Mouse (Mus musculus) limb, embryonic 11.5 days (tissue): ENCODE measurements around the gene Atg4c. TPM values are rescaled to one million over a fixed set of nuclear protein-coding genes. Genes with fewer than 3 reads are reported as not detected.

Experiments used
- ATAC-seq: fragments of 200-750 bp; cut with Nextera tagmentation; 2 replicates; pipeline ENCODE4 v1.8.0; 2017; ENCODE audit warnings: low read depth; ENCODE audit not compliant: insufficient number of reproducible peaks, low FRiP score, low TSS enrichment
- DNase-seq: peaks from one replicate; pipeline ENCODE4 v3.0.0-alpha.2; 2015; ENCODE audit warnings: low spot score
- H3K27ac ChIP-seq: fragments of 300-500 bp; sonication (generic); replicated peaks from 2 replicates; pipeline ENCODE4 v1.5.1; 2014; ENCODE audit warnings: low read depth, mild to moderate bottlenecking, low read length
- H3K27me3 ChIP-seq: fragments of 300-500 bp; sonication (generic); 2 replicates; pipeline ENCODE4 v1.6.1; 2014; ENCODE audit warnings: mild to moderate bottlenecking, low read length, mixed read lengths; ENCODE audit not compliant: control insufficient read depth, insufficient read depth
- H3K36me3 ChIP-seq: fragments of 300-500 bp; sonication (generic); 2 replicates; pipeline ENCODE4 v1.6.1; 2014; ENCODE audit warnings: mild to moderate bottlenecking, low read length, moderate library complexity, mixed read lengths; ENCODE audit not compliant: control insufficient read depth, insufficient read depth
- H3K4me1 ChIP-seq: fragments of 300-500 bp; sonication (generic); 2 replicates; pipeline ENCODE4 v1.6.1; 2014; ENCODE audit warnings: low read length, mixed read lengths; ENCODE audit not compliant: control insufficient read depth, insufficient read depth
- H3K4me2 ChIP-seq: fragments of 300-500 bp; sonication (generic); 2 replicates; pipeline ENCODE4 v1.6.1; 2014; ENCODE audit warnings: low read depth, mild to moderate bottlenecking, moderate library complexity; ENCODE audit not compliant: severe bottlenecking
- H3K4me3 ChIP-seq: fragments of 300-500 bp; sonication (generic); 2 replicates; pipeline ENCODE4 v1.5.1; 2014; ENCODE audit warnings: low read depth, low read length
- H3K9ac ChIP-seq: fragments of 300-500 bp; sonication (generic); 2 replicates; pipeline ENCODE4 v1.6.1; 2014; ENCODE audit warnings: mild to moderate bottlenecking, low read length
- H3K9me3 ChIP-seq: fragments of 300-500 bp; sonication (generic); 2 replicates; pipeline ENCODE4 v1.6.1; 2016; ENCODE audit warnings: low read length; ENCODE audit not compliant: control insufficient read depth
- WGBS: fragments of 180-500 bp; shearing (Covaris S2); extraction: QIAGEN DNeasy Blood & Tissue Kit; methylation state at CpG from one replicate; pipeline ENCODE4 v1.1.7; 2014; 5-methylcytosine and 5-hydroxymethylcytosine counted together
- polyA plus RNA-seq: library from polyadenylated mRNA; unstranded; fragments of >200 nt; fragmentation: Nextera tagmentation; extraction: Ambion mirVana; gene quantifications from 2 replicates; pipeline ENCODE4 v1.2.1, GENCODE M21; 2014

The Atg4c gene
- polyA plus RNA-seq, 1 experiment from 2014 or later: 17.8 TPM

DNA sequence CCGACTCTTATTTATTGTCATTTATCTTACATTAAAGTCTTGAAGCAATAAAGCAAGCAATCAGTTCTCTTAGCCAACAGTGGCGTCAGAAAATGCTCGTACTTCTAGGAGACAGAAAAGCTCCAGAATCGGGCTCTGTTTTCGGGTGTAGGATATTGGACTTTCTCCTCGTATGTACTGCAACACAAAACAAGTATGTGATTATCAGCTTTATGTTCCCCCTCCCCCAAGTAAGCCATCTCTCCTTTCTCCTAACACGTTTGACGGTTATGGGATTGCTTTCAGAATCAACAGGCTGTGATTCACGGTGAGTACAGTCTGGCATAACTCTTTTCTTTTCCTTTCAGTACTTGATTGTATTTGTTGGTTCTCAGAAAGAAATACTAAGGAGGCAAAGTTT, 30.7 kb upstream of the Atg4c start:
- no peak overlapping the region for H3K9ac ChIP-seq
- no peak overlapping the region for H3K27ac ChIP-seq
- H3K36me3 ChIP-seq: no peaks in the 10 kb centered on the region
- no peaks in the 10 kb centered on the region for H3K27me3 ChIP-seq
- DNase-seq (no peak), ATAC-seq (no peak)
- H3K9me3 ChIP-seq: no peaks in the 10 kb centered on the region
- H3K4me1 ChIP-seq: 0 out of 2 replicates have a peak, but pooled peaks cover 6% of the 10 kb centered on the region
- WGBS: 49% methylated on average over 9 of the region's 9 CpGs
- no peak overlapping the region for H3K4me2 ChIP-seq
- H3K4me3 ChIP-seq: no peak overlapping the region

- H3K36me3 ChIP-seq: no peaks in the 10 kb centered on the region
- ATAC-seq: no peak
- WGBS: 26% methylated on average over 4 of the region's 4 CpGs
- 0 out of 2 replicates have a peak, but pooled peaks cover 6% of the 10 kb centered on the region for H3K4me1 ChIP-seq
- H3K9ac ChIP-seq: no peak overlapping the region
- H3K27ac ChIP-seq: no peak overlapping the region
- H3K4me2 ChIP-seq: no peak overlapping the region
- H3K27me3 ChIP-seq: no peaks in the 10 kb centered on the region
- no peak overlapping the region for H3K4me3 ChIP-seq
- H3K9me3 ChIP-seq: no peaks in the 10 kb centered on the region
- no peak for DNase-seq
These were observed 30.2 kb upstream of the Atg4c start for GRCm38 (mm10) chr4:99163547-99163946.

DNA sequence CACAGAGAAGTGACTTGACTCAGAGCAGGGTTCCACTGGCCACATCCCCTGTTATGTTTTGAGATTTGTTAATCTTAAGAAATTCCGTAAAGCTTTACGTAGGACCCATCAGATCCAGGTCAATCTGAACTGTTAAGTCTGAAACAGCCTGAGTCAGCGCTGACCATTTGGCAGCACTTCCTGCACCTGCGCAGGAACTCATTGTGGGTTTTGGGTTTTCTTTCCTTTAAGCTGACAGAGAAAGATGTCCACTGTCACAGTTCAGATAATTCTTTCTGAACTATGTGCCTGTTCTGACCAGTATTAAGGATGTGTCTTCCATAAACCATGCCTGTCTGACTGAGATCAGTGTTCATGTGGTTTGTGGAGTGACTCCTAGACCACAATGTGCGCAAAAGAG, 24.9 kb upstream of the Atg4c start:
- no peak overlapping the region for H3K4me3 ChIP-seq
- no peaks in the 10 kb centered on the region for H3K27me3 ChIP-seq
- H3K27ac ChIP-seq: no peak overlapping the region
- no peaks in the 10 kb centered on the region for H3K36me3 ChIP-seq
- H3K9ac ChIP-seq: no peak overlapping the region
- 89% methylated on average over 5 of the region's 5 CpGs for WGBS
- no peak for ATAC-seq
- no peaks in the 10 kb centered on the region for H3K4me1 ChIP-seq
- H3K9me3 ChIP-seq: no peaks in the 10 kb centered on the region
- no peak overlapping the region for H3K4me2 ChIP-seq
- DNase-seq: no peak

DNA sequence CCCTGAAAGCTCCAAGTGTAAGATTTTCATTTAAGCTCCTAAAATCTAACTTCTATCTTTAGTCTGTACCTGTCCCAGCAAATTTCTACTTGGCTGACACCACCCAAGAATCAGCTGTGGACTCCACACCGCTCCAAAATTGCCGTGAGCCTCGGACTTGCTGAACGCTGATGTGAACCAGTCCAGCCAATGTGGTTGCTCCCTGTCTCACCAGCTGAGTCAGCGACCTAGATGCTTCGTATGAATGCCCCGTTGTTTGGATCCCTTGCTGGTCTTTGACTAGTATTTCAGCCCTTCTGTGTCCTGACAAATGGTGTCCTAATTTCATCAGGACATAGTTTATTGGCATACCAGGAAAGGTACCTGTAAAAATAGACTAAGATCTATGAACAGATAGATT, 19.5 kb upstream of the Atg4c start:
- Histone ChIP-seq H3K9me3 (no peaks in the 10 kb centered on the region), H3K4me2 (no peak overlapping the region), H3K36me3 (no peaks in the 10 kb centered on the region), H3K4me1 (no peaks in the 10 kb centered on the region), H3K27me3 (no peaks in the 10 kb centered on the region), H3K4me3 (no peak overlapping the region), H3K9ac (no peak overlapping the region), H3K27ac (no peak overlapping the region)
- 86% methylated on average over 7 of the region's 7 CpGs for WGBS
- no peak for ATAC-seq
- no peak for DNase-seq

- Histone ChIP-seq H3K27ac (no peak overlapping the region), H3K36me3 (no peaks in the 10 kb centered on the region), H3K4me2 (no peak overlapping the region), H3K27me3 (no peaks in the 10 kb centered on the region), H3K9me3 (no peaks in the 10 kb centered on the region), H3K4me3 (no peak overlapping the region), H3K4me1 (peaks cover 2% of the 10 kb centered on the region; the same call in 1 of the 2 replicates), H3K9ac (no peak overlapping the region)
- ATAC-seq (no peak), DNase-seq (no peak)
- 54% methylated on average over 7 of the region's 7 CpGs for WGBS
These were observed 16.9 kb upstream of the Atg4c start for GRCm38 (mm10) chr4:99176841-99177240.

GRCm38 (mm10) chr4:99177255-99177654, 16.5 kb upstream of the Atg4c start:
- H3K4me1 ChIP-seq: peaks cover 2% of the 10 kb centered on the region; the same call in 1 of the 2 replicates
- H3K27ac ChIP-seq: no peak overlapping the region
- ATAC-seq (no peak), DNase-seq (no peak)
- no peak overlapping the region for H3K9ac ChIP-seq
- H3K36me3 ChIP-seq: no peaks in the 10 kb centered on the region
- no peak overlapping the region for H3K4me2 ChIP-seq
- no peak overlapping the region for H3K4me3 ChIP-seq
- no peaks in the 10 kb centered on the region for H3K9me3 ChIP-seq
- 89% methylated on average over 4 of the region's 4 CpGs for WGBS
- no peaks in the 10 kb centered on the region for H3K27me3 ChIP-seq

GRCm38 (mm10) chr4:99178851-99179250, 14.9 kb upstream of the Atg4c start:
- Histone ChIP-seq H3K36me3 (no peaks in the 10 kb centered on the region), H3K4me3 (no peak overlapping the region), H3K9ac (no peak overlapping the region), H3K27ac (no peak overlapping the region), H3K4me2 (no peak overlapping the region), H3K27me3 (no peaks in the 10 kb centered on the region), H3K4me1 (peaks cover 2% of the 10 kb centered on the region; the same call in 1 of the 2 replicates), H3K9me3 (no peaks in the 10 kb centered on the region)
- WGBS: 88% methylated on average over 5 of the region's 5 CpGs
- ATAC-seq (no peak), DNase-seq (no peak)

GRCm38 (mm10) chr4:99179446-99180120, 14.2 kb upstream of the Atg4c start:
- DNase-seq: no peak
- no peak for ATAC-seq
- no peaks in the 10 kb centered on the region for H3K36me3 ChIP-seq

GRCm38 (mm10) chr4:99180921-99181320, 12.8 kb upstream of the Atg4c start:
- Histone ChIP-seq H3K9ac (no peak overlapping the region), H3K9me3 (no peaks in the 10 kb centered on the region), H3K4me3 (no peak overlapping the region), H3K4me2 (no peak overlapping the region), H3K27ac (no peak overlapping the region), H3K27me3 (no peaks in the 10 kb centered on the region), H3K36me3 (no peaks in the 10 kb centered on the region), H3K4me1 (peaks cover 2% of the 10 kb centered on the region; the same call in 1 of the 2 replicates)
- ATAC-seq (no peak), DNase-seq (no peak)
- 71% methylated on average over 5 of the region's 5 CpGs for WGBS

More at GRCm38 (mm10) chr4:99179446-99180120, 14.2 kb upstream of the Atg4c start:
- Histone ChIP-seq H3K9me3 (no peaks in the 10 kb centered on the region), H3K27ac (no peak overlapping the region), H3K9ac (no peak overlapping the region), H3K4me2 (no peak overlapping the region), H3K4me1 (peaks cover 2% of the 10 kb centered on the region; the same call in 1 of the 2 replicates), H3K4me3 (no peak overlapping the region), H3K27me3 (no peaks in the 10 kb centered on the region)
- WGBS: 66% methylated on average over 21 of the region's 21 CpGs
